Mouse (Mus musculus): Measurements from ENCODE around the gene Cdyl2.

GRCm38 (mm10) chr8:116542842-116543241, 189.9 kb downstream of the Cdyl2 start:
- TF ChIP-seq CTCF (IDR thresholded peaks at IDR 0.05 in 2 of 3, conservative IDR thresholded peaks at IDR 0.05 in 1 of 3; ENCODE audit: control insufficient read depth in 1 of 3, insufficient read depth in 1 of 3, low read depth in 2 of 3, low read length in 3 of 3, poor library complexity in 1 of 3, severe bottlenecking in 1 of 3) (no peak), ZNF384 (IDR thresholded peaks at IDR 0.05; ENCODE audit: low read depth, low read length) (no peak), POLR2A (IDR thresholded peaks at IDR 0.05; ENCODE audit: control insufficient read depth in 1 of 2, insufficient read depth in 1 of 2, low read depth in 1 of 2, low read length in 2 of 2, poor library complexity in 1 of 2) (no peak), GABPA (IDR thresholded peaks at IDR 0.05; ENCODE audit: low read depth, low read length) (no peak), MEF2A (IDR thresholded peaks at IDR 0.05; ENCODE audit: extremely low read depth, insufficient replicate concordance, low read depth, low read length, poor library complexity, severe bottlenecking) (no peak), CHD2 (IDR thresholded peaks at IDR 0.05; ENCODE audit: low read length) (no peak), ZKSCAN1 (IDR thresholded peaks at IDR 0.05; ENCODE audit: low read depth, low read length) (no peak), RAD21 (IDR thresholded peaks at IDR 0.05; ENCODE audit: low read depth, low read length) (no peak), POLR2AphosphoS2 (IDR thresholded peaks at IDR 0.05; ENCODE audit: low read length) (no peak)

Data from MEL (cell line).